Mouse (Mus musculus) lung, postnatal 25 days (tissue): ENCODE results near the gene Fth1.

ENCODE experiments used
- DNase-seq: peaks from one replicate; pipeline ENCODE4 v3.0.0; 2022; ENCODE audit warnings: low spot score

Gene Fth1

GRCm38 (mm10) chr19:9992011-9992958, 11.9 kb downstream of the Fth1 start:
- DNase-seq = no peak

- DNase-seq = peak; percentile 91
These were observed 12.7 kb downstream of the Fth1 start for GRCm38 (mm10) chr19:9993036-9993656.

- DNase-seq = no peak
These were observed 17.0 kb downstream of the Fth1 start for GRCm38 (mm10) chr19:9997204-9998062.

DNA sequence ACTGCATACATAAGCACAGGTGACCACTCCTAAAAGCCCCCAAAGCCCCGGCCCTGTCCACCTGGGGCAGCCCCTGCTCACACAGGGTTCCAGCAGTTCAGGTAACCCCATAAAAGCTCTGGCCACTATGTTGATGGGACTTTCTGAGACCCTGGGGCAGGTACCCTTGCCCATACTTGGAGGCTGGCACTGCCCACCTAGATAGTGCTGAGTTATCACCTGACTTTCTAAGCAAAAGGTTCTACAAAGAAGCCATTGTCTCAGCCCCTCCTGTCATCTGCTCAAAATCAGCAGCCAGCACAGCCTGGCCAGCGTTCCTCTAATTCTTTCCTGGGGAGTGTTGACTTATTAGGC, 17.6 kb downstream of the Fth1 start:
- DNase-seq = no peak

DNA sequence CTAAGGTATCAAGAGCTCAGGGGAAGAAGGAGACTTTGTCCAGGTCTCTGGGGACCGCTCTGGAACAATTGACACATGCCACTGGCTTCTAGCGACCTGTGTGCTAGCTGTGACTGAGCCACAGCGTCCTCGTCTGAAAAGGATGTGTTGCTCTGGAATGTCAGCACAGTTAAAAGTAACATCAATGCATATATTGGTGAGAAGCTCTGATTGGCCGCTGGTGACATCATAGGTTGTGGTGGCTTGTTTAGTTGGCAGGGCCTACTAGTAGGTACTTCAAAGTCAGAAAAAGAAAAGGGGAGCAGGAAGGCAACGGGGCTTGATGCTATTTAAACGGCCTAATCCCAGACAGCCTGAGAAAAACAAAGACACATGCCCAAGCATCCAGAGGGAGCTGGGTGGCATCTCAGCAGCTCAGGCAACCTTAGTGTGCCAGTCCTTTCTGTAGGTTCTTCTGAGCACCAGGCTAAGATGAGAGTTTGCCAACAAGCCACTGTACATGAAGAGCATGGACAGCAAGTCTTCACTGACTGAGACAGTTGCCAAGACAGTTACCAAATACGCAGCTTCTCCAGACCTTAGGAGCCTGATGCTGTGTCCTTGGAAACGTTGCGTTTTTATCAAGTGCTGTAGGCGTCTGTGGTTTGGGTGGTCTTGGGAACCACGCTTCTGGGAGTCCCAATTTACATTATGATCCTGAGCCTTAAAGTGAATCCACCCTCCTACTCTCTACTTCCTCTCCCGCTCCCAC, 18.5 kb downstream of the Fth1 start:
- no peak for DNase-seq

GRCm38 (mm10) chr19:10000330-10000729, 19.9 kb downstream of the Fth1 start:
- DNase-seq = peak; percentile 66

DNA sequence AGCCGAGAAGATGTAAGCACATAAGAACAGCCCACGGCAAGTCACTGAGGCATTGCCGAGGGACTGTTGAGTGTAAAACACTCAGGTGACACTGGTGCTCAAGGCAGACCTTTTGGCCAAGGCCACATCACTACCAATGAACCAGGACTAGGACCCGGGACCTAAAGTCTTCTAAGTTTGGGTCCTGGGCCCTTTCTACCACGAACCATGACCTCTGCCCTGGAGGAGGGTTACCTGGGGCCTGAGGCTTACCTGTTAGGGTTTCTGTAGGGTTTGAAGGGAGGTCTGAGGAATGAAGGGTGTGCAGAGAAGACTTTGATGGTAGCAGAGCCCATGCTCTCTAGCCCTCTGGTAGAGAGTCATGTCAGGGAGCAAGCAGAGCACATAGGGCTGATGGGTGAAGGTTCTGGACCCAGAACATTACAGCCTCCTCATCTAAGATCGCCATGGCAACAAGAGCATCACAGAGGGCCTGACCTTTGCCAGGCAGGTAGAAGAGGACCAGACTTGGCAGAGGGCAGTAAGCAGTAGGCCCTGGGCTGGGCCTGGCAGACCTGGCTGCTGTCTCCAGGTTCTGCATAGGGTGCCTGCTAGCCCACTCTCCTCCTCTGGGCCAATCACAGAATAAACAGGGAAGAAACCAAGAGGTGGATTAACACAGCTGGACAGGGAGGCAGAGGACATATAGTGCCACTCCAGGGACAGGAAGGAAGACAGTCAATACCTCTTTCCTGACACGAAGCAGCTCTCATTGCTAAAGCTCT, 21.0 kb downstream of the Fth1 start, which contains the start of the genes Best1 and Rab3il1:
TSS of gene Best1 (minus strand) at position 428 of the 764 bp plus-strand sequence.
TSS of gene Rab3il1 (plus strand) at position 464 of the 764 bp plus-strand sequence.
- no peak for DNase-seq

DNA sequence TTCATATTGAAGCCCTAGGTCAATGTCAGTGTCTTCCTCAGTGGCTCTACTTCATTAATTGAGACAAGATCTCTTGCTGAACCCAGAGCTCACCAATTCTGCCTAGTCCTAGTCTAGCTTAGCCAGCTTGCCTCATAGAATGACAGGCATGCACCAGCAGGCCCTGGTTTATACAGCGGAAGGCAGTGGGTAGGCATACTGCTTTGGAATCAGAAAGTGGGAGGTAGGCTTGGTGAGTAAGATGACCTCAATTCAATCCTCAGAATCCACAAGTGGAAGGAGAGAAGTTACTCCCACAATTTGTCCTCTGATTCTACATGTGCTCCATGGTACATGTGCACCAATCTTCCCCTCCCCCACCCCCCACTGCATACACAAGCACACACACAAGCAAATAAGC, 23.3 kb downstream of the Fth1 start:
- no peak for DNase-seq

- DNase-seq = no peak
These were observed 31.0 kb downstream of the Fth1 start for GRCm38 (mm10) chr19:10011408-10011807.

DNA sequence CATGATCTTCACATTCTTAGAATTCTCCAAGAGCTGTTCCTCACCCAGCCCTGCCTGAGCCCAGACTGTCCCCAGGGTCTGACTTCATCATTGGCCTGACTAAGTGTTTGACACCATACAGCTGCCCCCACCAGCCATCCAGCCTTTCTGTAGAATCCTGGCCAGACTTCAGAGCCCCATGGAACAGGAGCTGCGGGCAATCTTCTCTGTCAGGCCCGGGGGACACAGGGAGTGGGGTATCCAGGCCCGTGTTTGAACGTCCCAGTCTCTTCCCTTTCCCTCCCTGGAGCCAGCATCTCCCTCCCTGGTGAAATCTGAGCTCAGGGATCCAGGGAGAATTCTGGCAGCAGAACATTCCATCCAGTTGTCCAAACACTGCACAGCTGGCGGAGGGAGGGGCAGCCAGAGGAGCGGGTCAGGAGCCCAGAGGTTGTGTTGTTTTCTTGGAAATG, 32.5 kb downstream of the Fth1 start:
- peak; percentile 50 for DNase-seq

- no peak for DNase-seq
These were observed 33.0 kb downstream of the Fth1 start for GRCm38 (mm10) chr19:10013348-10013747.

- no peak for DNase-seq
These were observed 33.5 kb downstream of the Fth1 start for GRCm38 (mm10) chr19:10013913-10014312.

- DNase-seq = no peak
These were observed 34.4 kb downstream of the Fth1 start for GRCm38 (mm10) chr19:10014824-10015223.

DNA sequence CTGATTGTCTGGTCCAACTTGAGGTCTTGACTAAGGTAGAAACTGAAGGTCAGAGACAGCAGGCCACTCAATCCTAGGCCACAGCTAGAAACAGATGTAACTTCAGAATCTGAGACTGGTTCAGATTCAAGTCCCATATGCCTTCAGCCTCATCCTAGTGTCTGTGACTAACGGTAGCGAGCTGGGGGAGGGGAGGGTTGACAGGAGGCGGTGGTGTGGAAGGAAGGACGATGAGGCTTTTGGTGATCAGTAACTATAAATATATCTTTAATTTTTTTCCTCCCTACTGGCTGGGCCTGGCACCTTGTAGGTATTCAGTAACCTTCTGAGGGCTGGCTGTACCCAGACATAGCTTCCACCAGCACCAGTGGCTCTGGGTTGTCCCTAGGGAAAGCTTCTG, 35.0 kb downstream of the Fth1 start:
- DNase-seq = no peak

GRCm38 (mm10) chr19:10016151-10016550, 35.8 kb downstream of the Fth1 start:
- no peak for DNase-seq

- peak; percentile 93 for DNase-seq
These were observed 37.5 kb downstream of the Fth1 start for GRCm38 (mm10) chr19:10017637-10018526.

DNA sequence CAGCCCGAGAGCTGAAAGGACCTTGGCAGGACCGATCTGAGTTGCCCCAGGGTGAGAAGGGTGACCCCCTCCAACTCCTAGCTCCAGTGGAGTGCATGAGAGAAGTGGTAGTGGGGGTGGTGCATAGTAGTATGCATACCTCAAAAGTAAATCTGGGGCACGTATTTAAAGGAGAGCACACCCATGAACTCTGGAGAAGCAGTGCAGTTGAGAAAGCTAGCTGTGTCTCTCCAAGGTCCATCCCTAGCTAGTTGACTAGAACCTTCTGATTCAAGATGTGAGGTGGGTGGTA, 38.1 kb downstream of the Fth1 start:
- DNase-seq = no peak

GRCm38 (mm10) chr19:10019214-10019760, 38.9 kb downstream of the Fth1 start:
- DNase-seq = no peak

GRCm38 (mm10) chr19:10021981-10022380, 41.6 kb downstream of the Fth1 start:
- DNase-seq = no peak
